24 mouse cellular contexts compared by ENCODE assay signal in genomic region chr2:71863531-71864173, GRCm38 (mm10). TPM values are rescaled to one million over a fixed set of nuclear protein-coding genes. Genes with fewer than 3 reads are reported as not detected.
DNase-seq lines count a peak whose midpoint lies in the region; ATAC-seq and TF ChIP-seq lines count a peak whose summit lies in the region.
"Had no signal": no experiment of that assay in that cellular context is flagged by ENCODE, and none has a peak within 500 bp of the region (broad histone marks: within the 10 kb centered on the region; RNA-seq: fewer than 3 reads in every experiment).

No protein-coding gene starts in this region.

- peaks cover 6% of the 10 kb centered on the region for H3K4me1 ChIP-seq in kidney, postnatal 0 days (replicated peaks; ENCODE audit: insufficient read depth, low read length)
- peaks cover 20% of the 10 kb centered on the region for H3K4me1 ChIP-seq in kidney, embryonic 16.5 days (ENCODE audit: insufficient read depth, low read length)
- peaks cover 0 to 3% of the 10 kb centered on the region in 2 experiments; a peak in 2 of 4 replicates for H3K4me1 ChIP-seq in MEL (ENCODE audit: control insufficient read depth in 1 of 2, insufficient read depth in 2 of 2, low read length in 2 of 2)
- H3K4me1 ChIP-seq in midbrain, embryonic 13.5 days (replicated peaks), result no peaks in the 10 kb centered on the region
- H3K4me1 ChIP-seq: forebrain, embryonic 15.5 days; hindbrain, embryonic 13.5 days had no signal

- TF ChIP-seq EP300 in MEL (IDR thresholded peaks at IDR 0.05; ENCODE audit: low read depth in 1 of 2, low read length in 2 of 2), result no peak

- no peak overlapping the region for H3K27ac ChIP-seq in kidney, postnatal 0 days
- no peak overlapping the region for H3K27ac ChIP-seq in kidney, embryonic 16.5 days (ENCODE audit: low read length)
- no peak overlapping the region for H3K27ac ChIP-seq in MEL (ENCODE audit: control insufficient read depth, low read depth, low read length)
- H3K27ac ChIP-seq in midbrain, embryonic 13.5 days, result no peak overlapping the region
- H3K27ac ChIP-seq: embryonic facial prominence, embryonic 10.5 days; forebrain, embryonic 15.5 days; heart, embryonic 13.5 days; hindbrain, embryonic 13.5 days; limb, embryonic 12.5 days; liver, embryonic 13.5 days; lung, embryonic 15.5 days; macrophage; stomach, postnatal 0 days had no signal

- no peaks in the 10 kb centered on the region for H3K36me3 ChIP-seq in kidney, postnatal 0 days (ENCODE audit: insufficient read depth, low read length)
- no peaks in the 10 kb centered on the region for H3K36me3 ChIP-seq in kidney, embryonic 16.5 days (ENCODE audit: insufficient read depth, low read length)
- H3K36me3 ChIP-seq in MEL (ENCODE audit: control insufficient read depth in 1 of 2, insufficient read depth in 2 of 2, low read length in 2 of 2), result peaks cover 0 to 5% of the 10 kb centered on the region in 2 experiments; a peak in 2 of 4 replicates
- H3K36me3 ChIP-seq in midbrain, embryonic 13.5 days, result no peaks in the 10 kb centered on the region
- H3K36me3 ChIP-seq: embryonic facial prominence, embryonic 10.5 days; forebrain, embryonic 15.5 days; G1E; heart, embryonic 13.5 days; hindbrain, embryonic 13.5 days; limb, embryonic 12.5 days; liver, embryonic 13.5 days; lung, embryonic 15.5 days had no signal

- no peak overlapping the region for H3K4me3 ChIP-seq in kidney, postnatal 0 days (replicated peaks; ENCODE audit: low read depth, low read length)
- H3K4me3 ChIP-seq in kidney, embryonic 16.5 days (ENCODE audit: low read length), result no peak overlapping the region
- no peak overlapping the region for H3K4me3 ChIP-seq in MEL (ENCODE audit: control insufficient read depth in 1 of 2, insufficient read depth in 1 of 2, low read depth in 2 of 2, low read length in 2 of 2)
- no peak overlapping the region for H3K4me3 ChIP-seq in midbrain, embryonic 13.5 days (replicated peaks)
- H3K4me3 ChIP-seq: embryonic facial prominence, embryonic 10.5 days; forebrain, embryonic 15.5 days; heart, embryonic 13.5 days; hindbrain, embryonic 13.5 days; limb, embryonic 12.5 days; liver, embryonic 13.5 days; lung, embryonic 15.5 days had no signal

- TF ChIP-seq CTCF in kidney, postnatal 0 days (IDR thresholded peaks at IDR 0.05; ENCODE audit: low read depth), result no peak
- TF ChIP-seq CTCF in MEL (IDR thresholded peaks at IDR 0.05 in 2 of 3, conservative IDR thresholded peaks at IDR 0.05 in 1 of 3; ENCODE audit: control insufficient read depth in 1 of 3, insufficient read depth in 1 of 3, low read depth in 2 of 3, low read length in 3 of 3, poor library complexity in 1 of 3, severe bottlenecking in 1 of 3), result no peak

- TF ChIP-seq RAD21 in MEL (IDR thresholded peaks at IDR 0.05; ENCODE audit: low read depth, low read length), result no peak

- no peak overlapping the region for H3K4me2 ChIP-seq in kidney, postnatal 0 days (ENCODE audit: low read length)
- H3K4me2 ChIP-seq in kidney, embryonic 16.5 days (replicated peaks; ENCODE audit: low read depth, low read length), result no peak overlapping the region
- H3K4me2 ChIP-seq in midbrain, embryonic 13.5 days (replicated peaks), result no peak overlapping the region
- H3K4me2 ChIP-seq: forebrain, embryonic 15.5 days; heart, embryonic 13.5 days; hindbrain, embryonic 13.5 days; limb, embryonic 12.5 days; liver, embryonic 13.5 days; lung, embryonic 15.5 days had no signal

- H3K9me3 ChIP-seq in kidney, postnatal 0 days (replicated peaks; ENCODE audit: low read length), result no peaks in the 10 kb centered on the region
- no peaks in the 10 kb centered on the region for H3K9me3 ChIP-seq in kidney, embryonic 16.5 days (ENCODE audit: low read length)
- no peaks in the 10 kb centered on the region for H3K9me3 ChIP-seq in MEL (replicated peaks; ENCODE audit: insufficient read depth, low read length)
- H3K9me3 ChIP-seq in midbrain, embryonic 13.5 days, result no peaks in the 10 kb centered on the region
- H3K9me3 ChIP-seq: embryonic facial prominence, embryonic 10.5 days; forebrain, embryonic 15.5 days; G1E; heart, embryonic 13.5 days; hindbrain, embryonic 13.5 days; limb, embryonic 12.5 days; liver, embryonic 13.5 days; lung, embryonic 15.5 days had no signal

- no peak overlapping the region for H3K9ac ChIP-seq in kidney, postnatal 0 days (ENCODE audit: low read depth, low read length)
- H3K9ac ChIP-seq in kidney, embryonic 16.5 days (replicated peaks; ENCODE audit: low read length), result no peak overlapping the region
- H3K9ac ChIP-seq in MEL (ENCODE audit: control insufficient read depth, low read depth, low read length, poor library complexity, severe bottlenecking), result no peak overlapping the region
- no peak overlapping the region for H3K9ac ChIP-seq in midbrain, embryonic 13.5 days (replicated peaks)
- H3K9ac ChIP-seq: forebrain, embryonic 15.5 days; heart, embryonic 13.5 days; hindbrain, embryonic 13.5 days; limb, embryonic 12.5 days; liver, embryonic 13.5 days; lung, embryonic 15.5 days had no signal

- H3K79me2 ChIP-seq in MEL (ENCODE audit: control insufficient read depth, insufficient read depth, low read length, poor library complexity), result no peaks in the 10 kb centered on the region

- H3K27me3 ChIP-seq in kidney, postnatal 0 days (ENCODE audit: insufficient read depth, low read length), result no peaks in the 10 kb centered on the region
- no peaks in the 10 kb centered on the region for H3K27me3 ChIP-seq in kidney, embryonic 16.5 days (ENCODE audit: insufficient read depth, low read length)
- peaks cover 2 to 3% of the 10 kb centered on the region in 2 experiments; a peak in 3 of 4 replicates for H3K27me3 ChIP-seq in MEL (ENCODE audit: control insufficient read depth in 1 of 2, insufficient read depth in 2 of 2, low read length in 2 of 2)
- no peaks in the 10 kb centered on the region for H3K27me3 ChIP-seq in midbrain, embryonic 13.5 days
- H3K27me3 ChIP-seq: forebrain, embryonic 15.5 days; heart, embryonic 13.5 days; hindbrain, embryonic 13.5 days; limb, embryonic 12.5 days; liver, embryonic 13.5 days; lung, embryonic 15.5 days had no signal

- 67% methylated on average over 5 of the region's 5 CpGs for WGBS in kidney, postnatal 0 days
- 74% methylated on average over 5 of the region's 5 CpGs for WGBS in kidney, embryonic 16.5 days
- WGBS in midbrain, embryonic 13.5 days, result 90% methylated on average over 5 of the region's 5 CpGs

- no peak for TF ChIP-seq POLR2A in MEL (IDR thresholded peaks at IDR 0.05; ENCODE audit: control insufficient read depth in 1 of 2, insufficient read depth in 1 of 2, low read depth in 1 of 2, low read length in 2 of 2, poor library complexity in 1 of 2)

- peak; percentile 60 for DNase-seq in kidney, postnatal 0 days (ENCODE audit: low spot score)
- peak; percentile 71 for DNase-seq in CD4-positive helper T cell, adult 2 months (ENCODE audit: low read depth, low spot score)
- no peak for DNase-seq in MEL (ENCODE audit: low read depth, low spot score)
- peak; percentile 63 for DNase-seq in induced T-regulatory cell, adult 2 months (ENCODE audit: low read depth)
- DNase-seq in layer of hippocampus, adult 9-11 months, result no peak
- DNase-seq: adrenal gland, adult 2 months; cerebellum, adult 11 months; cerebellum, postnatal 14 days; kidney, postnatal 4 days; liver, embryonic 13.5 days; thymus, postnatal 25 days had no signal

- no peak for ATAC-seq in kidney, postnatal 0 days (replicated peaks; ENCODE audit: low FRiP score, low read depth)
- ATAC-seq in kidney, embryonic 16.5 days (ENCODE audit: low FRiP score, low TSS enrichment), result no peak
- ATAC-seq in midbrain, embryonic 13.5 days, result no peak
- ATAC-seq: forebrain, embryonic 15.5 days; intestine, postnatal 0 days; midbrain, embryonic 16.5 days had no signal

TF ChIP-seq in MEL, 35 proteins besides CTCF, POLR2A, EP300 and RAD21:
- TF ChIP-seq TBP (IDR thresholded peaks at IDR 0.05; ENCODE audit: low read depth, low read length) (no peak), MAX (IDR thresholded peaks at IDR 0.05; ENCODE audit: low read length) (peak; percentile 44; the same call in 1 of the 2 replicates), POLR2AphosphoS2 (IDR thresholded peaks at IDR 0.05; ENCODE audit: low read length) (no peak), MYC (IDR thresholded peaks at IDR 0.05; ENCODE audit: low read depth, low read length) (no peak), NRF1 (IDR thresholded peaks at IDR 0.05; ENCODE audit: insufficient read depth, low read depth, low read length, poor library complexity, severe bottlenecking) (no peak), NELFE (IDR thresholded peaks at IDR 0.05; ENCODE audit: low read depth, low read length) (no peak), USF1 (IDR thresholded peaks at IDR 0.05; ENCODE audit: low read depth, low read length) (no peak), ELF1 (IDR thresholded peaks at IDR 0.05; ENCODE audit: low read depth, low read length) (no peak), SMC3 (IDR thresholded peaks at IDR 0.05; ENCODE audit: low read depth, low read length) (no peak), POLR2AphosphoS5 (IDR thresholded peaks at IDR 0.05; ENCODE audit: borderline replicate concordance, low read depth, low read length) (no peak), ZC3H11A (IDR thresholded peaks at IDR 0.05; ENCODE audit: low read depth, low read length) (no peak), ETS1 (IDR thresholded peaks at IDR 0.05; ENCODE audit: low read depth, low read length) (no peak), ZNF384 (IDR thresholded peaks at IDR 0.05; ENCODE audit: low read depth, low read length) (peak; percentile 42; the same call in 1 of the 2 replicates), UBTF (IDR thresholded peaks at IDR 0.05; ENCODE audit: borderline replicate concordance, insufficient read depth, low read depth, low read length) (no peak), ZKSCAN1 (IDR thresholded peaks at IDR 0.05; ENCODE audit: low read depth, low read length) (no peak), SIN3A (IDR thresholded peaks at IDR 0.05; ENCODE audit: low read length) (no peak), JUND (IDR thresholded peaks at IDR 0.05; ENCODE audit: low read depth, low read length) (no peak), CHD2 (IDR thresholded peaks at IDR 0.05; ENCODE audit: low read length) (no peak), RCOR1 (IDR thresholded peaks at IDR 0.05; ENCODE audit: low read depth, low read length) (no peak), BHLHE40 (IDR thresholded peaks at IDR 0.05; ENCODE audit: borderline replicate concordance, low read depth, low read length) (peak; percentile 25; the same call in 1 of the 2 replicates), MAZ (IDR thresholded peaks at IDR 0.05; ENCODE audit: low read depth, low read length) (no peak)

RNA-seq across cellular contexts. Expression of gene Pdk1, which starts 9.4 kb away (rescaled TPM):
- 38.8 and 39.6 TPM in 2 replicates for polyA plus RNA-seq in kidney, postnatal 0 days (2015; fragmentation: Nextera tagmentation; extraction: Ambion mirVana)
- polyA plus RNA-seq in kidney, embryonic 16.5 days (2015; fragmentation: Nextera tagmentation; extraction: Ambion mirVana), result 46.3 and 48.9 TPM in 2 replicates
- total RNA-seq in MEL (2012; rRNA removed), result 12.2 and 18.2 TPM in 2 replicates
- polyA plus RNA-seq in MEL (2012; ENCODE audit: insufficient read depth in 1 of 2, insufficient read length in 2 of 2, low read depth in 1 of 2, low replicate concordance in 2 of 2, missing spikeins in 1 of 2), result 10 to 100 TPM in 1 of 2 experiments, not detected in 1; 56.1 TPM
- polyA plus RNA-seq in midbrain, embryonic 13.5 days (2015; fragmentation: Nextera tagmentation; extraction: Ambion mirVana), result 13.9 and 14.4 TPM in 2 replicates

Comparison
In these comparisons a context has a peak if more than half of its experiments do, and no peak if none do; other contexts are left out.
1. DNase-seq: peak in kidney, postnatal 0 days (single experiment), CD4-positive helper T cell, adult 2 months (single experiment) and induced T-regulatory cell, adult 2 months (single experiment); none in MEL (single experiment) and layer of hippocampus, adult 9-11 months (single experiment).